Mouse (Mus musculus): Measurements from ENCODE around the gene Supt16.

GRCm38 (mm10) chr14:52196230-52197155, 723 bp downstream of the Supt16 start:
- TF ChIP-seq POLR2A (IDR thresholded peaks at IDR 0.05; ENCODE audit: low read depth, low read length) (no peak; the same call in 1 of the 2 replicates), CTCF (IDR thresholded peaks at IDR 0.05; ENCODE audit: borderline replicate concordance, insufficient read depth, low read length) (no peak)
